Mouse (Mus musculus) hindbrain, embryonic 16.5 days (tissue): ENCODE measurements around the gene Pnrc2. TPM values are rescaled to one million over a fixed set of nuclear protein-coding genes. Genes with fewer than 3 reads are reported as not detected.
A peak's percentile ranks its signal among the peaks of the same experiment; 100 is the strongest.

Experiments used
- ATAC-seq: fragments of 200-750 bp; cut with Nextera tagmentation; 2 replicates; pipeline ENCODE4 v1.8.0; 2017; ENCODE audit warnings: moderate TSS enrichment, moderate library complexity
- H3K27ac ChIP-seq: fragments of 300-500 bp; sonication (generic); 2 replicates; pipeline ENCODE4 v1.5.1; 2014; ENCODE audit warnings: low read depth, mild to moderate bottlenecking, control low read depth, low read length, moderate library complexity
- H3K27me3 ChIP-seq: fragments of 300-500 bp; sonication (generic); replicated peaks from 2 replicates; pipeline ENCODE4 v1.6.1; 2014; ENCODE audit warnings: low read length; ENCODE audit not compliant: control insufficient read depth, insufficient read depth
- H3K36me3 ChIP-seq: fragments of 300-500 bp; sonication (generic); 2 replicates; pipeline ENCODE4 v1.6.1; 2014; ENCODE audit warnings: mild to moderate bottlenecking, low read length, moderate library complexity, mixed read lengths; ENCODE audit not compliant: control insufficient read depth, insufficient read depth
- H3K4me1 ChIP-seq: fragments of 300-500 bp; sonication (generic); 2 replicates; pipeline ENCODE4 v1.6.1; 2014; ENCODE audit warnings: low read depth, low read length; ENCODE audit not compliant: control insufficient read depth, insufficient read depth
- H3K4me2 ChIP-seq: fragments of 300-500 bp; sonication (generic); 2 replicates; pipeline ENCODE4 v1.6.1; 2014; ENCODE audit warnings: mild to moderate bottlenecking, low read length, control low read depth, moderate library complexity
- H3K4me3 ChIP-seq: fragments of 300-500 bp; sonication (generic); 2 replicates; pipeline ENCODE4 v1.5.1; 2014; ENCODE audit warnings: mild to moderate bottlenecking, low read length, control low read depth, moderate library complexity
- H3K9ac ChIP-seq: fragments of 300-500 bp; sonication (generic); 2 replicates; pipeline ENCODE4 v1.6.1; 2014; ENCODE audit warnings: low read depth, mild to moderate bottlenecking, control low read depth, low read length, moderate library complexity
- H3K9me3 ChIP-seq: fragments of 300-500 bp; sonication (generic); 2 replicates; pipeline ENCODE4 v1.6.1; 2014; ENCODE audit warnings: mild to moderate bottlenecking, low read length, moderate library complexity; ENCODE audit not compliant: control insufficient read depth
- WGBS: fragments of 180-500 bp; shearing (Covaris S2); extraction: QIAGEN DNeasy Blood & Tissue Kit; methylation state at CpG from one replicate; pipeline ENCODE4 v1.1.7; 2014; 5-methylcytosine and 5-hydroxymethylcytosine counted together
- polyA plus RNA-seq: library from polyadenylated mRNA; unstranded; fragments of >200 nt; fragmentation: Nextera tagmentation; extraction: Ambion mirVana; gene quantifications from 2 replicates; pipeline ENCODE4 v1.2.1, GENCODE M21; 2015

Pnrc2 gene
- polyA plus RNA-seq, 1 experiment from 2014 or later: 103 TPM

DNA sequence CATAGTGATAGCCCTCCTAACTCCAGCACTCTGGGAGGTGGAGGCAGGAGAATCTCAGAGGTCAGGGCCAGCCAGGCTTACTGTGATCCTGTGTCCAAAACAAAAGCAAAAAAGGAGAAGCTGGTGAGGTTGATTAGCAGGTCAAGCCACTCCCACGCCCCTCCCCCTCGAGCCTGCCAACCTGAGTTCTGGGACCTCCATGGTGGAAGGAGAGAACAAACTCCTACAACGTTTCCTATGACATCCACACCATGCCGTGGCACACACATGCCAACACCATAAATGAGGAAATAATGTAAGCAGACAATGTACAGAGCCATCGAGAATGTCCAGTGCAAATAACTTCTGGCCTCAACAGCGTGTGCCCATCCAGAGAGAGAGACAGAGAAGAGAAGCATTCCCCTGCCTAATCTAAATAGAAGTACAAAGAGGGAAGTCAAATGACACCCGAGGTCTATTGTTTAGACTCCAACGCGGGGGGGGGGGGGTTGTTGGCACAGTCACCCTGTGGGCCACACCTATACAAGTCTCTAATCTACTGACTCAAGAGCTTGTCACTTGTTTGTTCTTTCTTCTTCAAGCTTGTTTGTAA lies 2.4 kb upstream of the Pnrc2 start:
- Histone ChIP-seq H3K27me3 (no peaks in the 10 kb centered on the region), H3K36me3 (peaks cover 3% of the 10 kb centered on the region), H3K9ac (peak overlapping the region; percentile 53), H3K4me2 (peak overlapping the region; percentile 55), H3K27ac (0 out of 2 replicates have a peak overlapping the region, but pooled peaks have one; percentile 63), H3K9me3 (no peaks in the 10 kb centered on the region), H3K4me1 (peaks cover 37% of the 10 kb centered on the region), H3K4me3 (peak overlapping the region; percentile 9; the same call in 1 of the 2 replicates)
- 3% methylated on average over 9 of the region's 9 CpGs for WGBS
- ATAC-seq: no peak

DNA sequence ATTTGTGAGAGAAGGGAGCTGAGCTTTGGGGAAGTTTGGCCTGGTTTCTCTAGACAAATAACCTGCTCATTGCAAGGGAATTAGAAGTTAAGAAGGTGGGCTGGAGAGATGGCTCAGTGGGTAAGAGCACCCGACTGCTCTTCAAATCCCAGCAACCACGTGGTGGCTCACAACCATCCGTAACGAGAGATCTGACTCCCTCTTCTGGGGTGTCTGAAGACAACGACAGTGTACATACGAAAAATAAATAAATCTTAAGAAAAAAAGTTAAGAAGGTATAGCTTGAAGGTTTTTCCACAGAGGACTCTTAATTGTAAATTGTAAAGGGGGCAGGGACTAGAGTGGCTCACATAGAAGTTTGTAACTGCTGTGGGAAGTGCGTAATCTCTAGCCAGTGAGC lies 1.9 kb upstream of the Pnrc2 start:
- 21% methylated on average over 7 of the region's 7 CpGs for WGBS
- no peaks in the 10 kb centered on the region for H3K27me3 ChIP-seq
- H3K27ac ChIP-seq: no peak overlapping the region
- H3K9me3 ChIP-seq: no peaks in the 10 kb centered on the region
- H3K36me3 ChIP-seq: peaks cover 3% of the 10 kb centered on the region
- no peak overlapping the region for H3K4me2 ChIP-seq
- H3K4me1 ChIP-seq: peaks cover 39% of the 10 kb centered on the region
- no peak for ATAC-seq
- no peak overlapping the region for H3K4me3 ChIP-seq
- H3K9ac ChIP-seq: no peak overlapping the region

DNA sequence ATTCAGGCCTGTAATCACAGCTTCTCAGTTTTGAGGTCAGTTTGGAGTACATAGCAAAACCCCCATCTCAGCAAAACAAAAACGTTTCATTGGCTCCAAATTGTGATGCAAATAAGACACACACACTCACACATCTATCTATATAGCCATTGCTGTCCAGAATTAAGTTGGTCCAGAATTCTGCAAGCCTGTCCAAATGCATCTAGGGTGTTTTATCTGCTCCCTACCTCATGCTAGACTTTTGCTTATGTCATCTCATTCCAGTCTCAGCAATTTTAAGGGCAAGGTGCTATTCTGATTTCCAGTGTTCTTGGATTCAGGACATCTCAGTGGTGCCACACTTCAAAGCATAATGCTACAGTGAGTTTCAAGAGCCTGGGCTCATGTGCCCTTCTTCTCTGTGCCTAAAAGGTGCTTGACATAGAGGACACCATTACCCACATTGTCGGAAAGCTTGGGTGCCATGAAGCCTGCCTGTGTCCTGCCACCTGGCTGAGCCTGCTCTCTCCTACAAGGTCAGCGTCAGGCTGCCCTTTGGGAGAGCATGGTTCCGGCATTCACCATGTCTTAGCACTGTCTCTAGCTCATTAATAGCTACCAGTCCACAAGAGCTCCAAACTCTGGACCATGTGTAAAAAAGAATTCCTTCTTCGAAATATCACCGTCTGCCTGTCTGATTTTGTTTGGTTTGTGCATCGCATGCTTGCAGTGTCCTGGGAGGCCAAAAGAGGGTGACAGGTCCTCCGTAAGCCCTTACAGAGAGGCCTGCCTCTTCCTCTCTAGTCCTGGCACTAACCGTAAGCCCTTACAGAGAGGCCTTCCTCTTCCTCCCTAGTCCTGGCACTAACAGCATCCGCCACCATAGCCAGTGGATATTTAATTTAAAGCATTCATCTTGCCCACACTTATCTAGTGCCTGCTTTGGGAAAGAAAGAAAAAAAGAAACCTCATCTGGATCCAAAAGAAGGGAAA lies 1.2 kb upstream of the Pnrc2 start:
- Histone ChIP-seq H3K9ac (no peak overlapping the region), H3K27me3 (no peaks in the 10 kb centered on the region), H3K36me3 (peaks cover 3% of the 10 kb centered on the region), H3K27ac (peak overlapping the region; percentile 99), H3K4me1 (peaks cover 41% of the 10 kb centered on the region), H3K4me2 (peak overlapping the region; percentile 65; the same call in 1 of the 2 replicates), H3K9me3 (no peaks in the 10 kb centered on the region), H3K4me3 (no peak overlapping the region)
- 77% methylated on average over 10 of the region's 10 CpGs for WGBS
- no peak for ATAC-seq

DNA sequence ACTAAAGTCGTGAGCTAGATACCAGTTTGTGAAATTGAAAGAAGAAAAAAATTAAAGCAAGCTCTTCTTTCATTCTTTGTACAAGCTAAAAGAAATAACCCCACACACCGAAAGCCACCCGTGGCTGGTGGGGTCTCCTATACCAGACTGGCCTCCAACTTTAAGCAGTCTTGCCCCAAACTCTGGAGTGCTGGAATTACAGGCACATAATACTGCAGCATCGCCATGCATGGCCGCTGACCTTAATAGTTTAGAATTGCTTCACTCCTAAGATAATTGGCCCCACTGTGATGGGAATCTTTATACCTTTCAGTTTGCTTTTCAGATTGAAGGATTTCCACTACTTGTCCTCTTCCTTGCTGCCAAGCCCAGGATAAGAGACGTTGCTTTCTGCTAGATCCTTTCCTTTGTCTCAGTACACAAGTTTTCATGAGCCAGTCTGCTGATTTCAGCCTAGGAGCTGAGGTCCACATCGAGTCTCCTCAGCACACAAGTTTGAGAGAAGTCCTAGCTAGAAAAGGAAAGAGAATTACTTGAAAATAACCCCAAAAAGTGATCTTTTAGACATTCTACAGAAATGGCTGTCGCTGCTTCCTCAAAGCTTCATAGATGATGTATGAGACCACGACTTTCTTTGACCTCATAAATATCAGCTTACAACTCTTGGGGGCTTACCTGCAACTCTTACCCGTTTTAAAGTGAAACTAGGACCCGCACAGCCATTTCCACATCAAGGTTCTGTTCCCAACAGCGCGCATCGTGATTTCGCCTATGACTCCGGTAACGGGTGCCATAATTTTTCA lies 860 bp downstream of the Pnrc2 start:
- Histone ChIP-seq H3K36me3 (peaks cover 3% of the 10 kb centered on the region), H3K9ac (peak overlapping the region; percentile 86), H3K4me1 (peaks cover 41% of the 10 kb centered on the region), H3K27ac (peak overlapping the region; percentile 99), H3K27me3 (no peaks in the 10 kb centered on the region), H3K4me3 (peak overlapping the region; percentile 79), H3K4me2 (peak overlapping the region; percentile 87), H3K9me3 (no peaks in the 10 kb centered on the region)
- WGBS: 7% methylated on average over 17 of the region's 17 CpGs
- ATAC-seq: no peak

DNA sequence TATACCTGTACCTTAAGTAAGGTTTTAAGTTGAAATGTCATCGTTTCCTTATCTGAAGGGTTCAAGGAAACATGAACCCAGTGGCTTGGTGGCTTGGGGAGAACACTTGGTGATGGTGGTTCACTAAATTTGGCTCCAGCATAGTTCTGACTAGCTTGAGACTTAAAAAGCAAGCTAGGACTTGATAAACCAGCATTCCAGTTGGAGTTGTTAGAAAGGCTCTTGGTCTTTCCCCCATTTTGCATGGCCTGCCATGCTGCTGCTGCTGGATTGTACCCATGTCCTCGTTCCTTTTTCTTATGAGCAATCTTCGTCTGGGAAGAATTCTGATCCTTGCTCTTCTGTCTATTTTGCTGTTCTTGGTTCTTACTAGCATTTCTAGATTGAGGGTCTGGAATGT lies 1.6 kb downstream of the Pnrc2 start:
- peak overlapping the region; percentile 86 for H3K9ac ChIP-seq
- ATAC-seq: no peak
- peak overlapping the region; percentile 79 for H3K4me3 ChIP-seq
- peak overlapping the region; percentile 87 for H3K4me2 ChIP-seq
- H3K36me3 ChIP-seq: peaks cover 3% of the 10 kb centered on the region
- 53% methylated on average over 3 of the region's 3 CpGs for WGBS
- H3K27ac ChIP-seq: no peak overlapping the region
- no peaks in the 10 kb centered on the region for H3K27me3 ChIP-seq
- no peaks in the 10 kb centered on the region for H3K9me3 ChIP-seq
- peaks cover 40% of the 10 kb centered on the region for H3K4me1 ChIP-seq

DNA sequence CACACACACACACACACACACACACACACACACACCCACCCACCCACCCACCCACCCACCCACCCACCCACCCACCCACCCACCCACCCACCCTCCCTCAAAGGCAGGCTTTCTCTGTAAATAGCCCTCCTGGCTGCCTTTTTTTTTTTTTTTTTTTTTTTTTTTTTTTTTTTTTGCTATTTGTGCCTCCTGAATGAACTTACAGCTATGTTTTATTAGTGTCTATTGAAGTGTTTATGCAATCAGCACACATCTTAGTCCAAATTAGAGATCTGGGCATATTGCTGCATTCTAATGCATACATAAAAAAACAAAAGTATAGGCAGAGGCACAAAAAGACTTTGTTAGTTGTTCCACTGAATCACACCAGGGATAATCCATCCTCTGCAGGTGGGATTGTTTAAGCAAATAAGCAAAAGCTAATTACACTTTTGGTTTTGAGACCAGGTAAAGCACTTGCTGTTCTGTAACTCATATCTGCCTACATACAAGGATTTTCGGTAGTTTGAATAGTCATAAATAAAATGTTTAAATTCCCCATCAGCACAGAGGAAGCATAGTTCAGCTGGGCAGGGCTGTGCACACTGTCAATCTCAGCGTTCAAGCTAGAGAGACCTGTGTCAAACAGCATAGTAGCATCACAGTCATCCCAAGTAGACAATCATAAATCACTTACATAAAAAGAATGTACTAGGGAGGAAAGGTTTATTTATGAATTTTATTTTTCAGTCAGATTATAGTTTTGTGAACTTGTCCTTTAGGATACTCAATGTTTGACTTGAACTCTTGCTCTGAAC lies 3.2 kb downstream of the Pnrc2 start:
- Histone ChIP-seq H3K4me3 (no peak overlapping the region), H3K36me3 (peaks cover 3% of the 10 kb centered on the region), H3K27ac (no peak overlapping the region), H3K9ac (no peak overlapping the region), H3K9me3 (no peaks in the 10 kb centered on the region), H3K27me3 (no peaks in the 10 kb centered on the region), H3K4me2 (peak overlapping the region; percentile 13), H3K4me1 (peaks cover 29% of the 10 kb centered on the region)
- no peak for ATAC-seq
- WGBS: 38% methylated on average over 2 of the region's 2 CpGs

DNA sequence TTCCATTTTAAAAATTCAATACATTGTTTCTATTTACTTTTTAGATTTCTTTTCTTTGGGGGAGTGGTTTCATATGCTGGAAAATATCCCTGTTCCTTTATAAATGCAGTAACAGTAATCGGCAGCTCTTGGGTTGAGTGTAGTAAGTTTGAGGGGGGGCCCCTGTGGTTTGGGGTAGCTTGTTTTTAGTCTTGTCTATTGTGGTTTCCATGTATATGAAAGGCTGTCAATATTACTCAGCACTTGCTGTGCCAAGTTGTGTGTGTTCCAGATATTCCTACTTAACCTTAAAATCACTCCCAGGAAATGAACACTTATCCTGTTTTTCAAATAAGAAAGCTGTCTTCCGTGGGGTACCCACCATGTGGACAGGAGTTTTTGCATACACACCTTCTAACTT lies 4.7 kb downstream of the Pnrc2 start:
- no peak overlapping the region for H3K27ac ChIP-seq
- 71% methylated on average over 2 of the region's 2 CpGs for WGBS
- no peak for ATAC-seq

DNA sequence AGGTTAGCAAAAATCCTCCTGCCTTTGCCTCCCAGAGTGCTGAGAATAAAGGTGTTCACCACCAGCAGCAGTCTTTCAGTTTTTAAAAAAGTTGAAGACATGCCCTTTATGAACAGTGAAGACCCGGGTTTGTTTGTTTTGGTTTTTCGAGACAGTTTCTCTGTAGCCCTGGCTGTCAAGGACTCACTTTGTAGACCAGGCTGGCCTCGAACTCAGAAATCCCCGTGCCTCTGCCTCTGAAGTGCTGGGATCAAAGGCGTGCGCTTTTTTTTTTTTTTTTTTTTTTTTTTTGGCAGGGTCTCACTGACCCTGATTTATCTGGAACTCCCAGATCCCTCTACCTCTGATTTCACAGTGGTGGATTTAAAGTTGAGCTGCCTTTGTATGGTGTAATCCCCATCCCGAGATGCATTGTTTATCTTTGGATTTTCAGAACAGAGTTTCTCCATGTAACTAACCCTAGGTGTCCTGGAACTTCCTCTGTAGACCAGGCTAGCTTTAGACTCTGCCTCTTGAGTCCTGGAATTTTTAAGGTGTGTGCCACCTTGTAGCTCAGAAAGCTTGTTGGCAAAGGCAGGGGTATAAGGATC lies 16.0 kb downstream of the Pnrc2 start:
- 7% methylated on average over 6 of the region's 7 CpGs for WGBS
- H3K4me2 ChIP-seq: peak overlapping the region; percentile 78
- H3K27me3 ChIP-seq: no peaks in the 10 kb centered on the region
- peaks cover 32% of the 10 kb centered on the region for H3K4me1 ChIP-seq
- no peaks in the 10 kb centered on the region for H3K36me3 ChIP-seq
- peak overlapping the region; percentile 51 for H3K9ac ChIP-seq
- no peak for ATAC-seq
- no peaks in the 10 kb centered on the region for H3K9me3 ChIP-seq
- H3K27ac ChIP-seq: no peak overlapping the region
- H3K4me3 ChIP-seq: peak overlapping the region; percentile 97

More for the DNA sequence above, 4.7 kb downstream of the Pnrc2 start:
- Histone ChIP-seq H3K4me3 (no peak overlapping the region), H3K9ac (no peak overlapping the region), H3K36me3 (peaks cover 3% of the 10 kb centered on the region), H3K9me3 (no peaks in the 10 kb centered on the region), H3K27me3 (no peaks in the 10 kb centered on the region), H3K4me2 (no peak overlapping the region), H3K4me1 (peaks cover 18% of the 10 kb centered on the region)
